Mouse (Mus musculus) left cerebral cortex, postnatal 10 days (tissue): ENCODE measurements at regions not wholly inside any gene's neighbourhood (a gene's known extent, or its start where the extent isn't known, plus 50 kb on each side); places are given as distances from the start of the nearest gene placed in this dataset.

Source experiments
- DNase-seq, 2 experiments: peaks; one replicate each; pipeline ENCODE4 v3.0.0; 2021 to 2022; ENCODE audit warnings: low spot score in 2 of 2, mixed read lengths in 1 of 2; ENCODE audit errors: extremely low spot score in 1 of 2
- intact Hi-C: fragments of 180-260 bp; cut with DNase I; formaldehyde crosslinking; loops from one replicate; pipeline ENCODE4 v1.15.1; 2025

DNA sequence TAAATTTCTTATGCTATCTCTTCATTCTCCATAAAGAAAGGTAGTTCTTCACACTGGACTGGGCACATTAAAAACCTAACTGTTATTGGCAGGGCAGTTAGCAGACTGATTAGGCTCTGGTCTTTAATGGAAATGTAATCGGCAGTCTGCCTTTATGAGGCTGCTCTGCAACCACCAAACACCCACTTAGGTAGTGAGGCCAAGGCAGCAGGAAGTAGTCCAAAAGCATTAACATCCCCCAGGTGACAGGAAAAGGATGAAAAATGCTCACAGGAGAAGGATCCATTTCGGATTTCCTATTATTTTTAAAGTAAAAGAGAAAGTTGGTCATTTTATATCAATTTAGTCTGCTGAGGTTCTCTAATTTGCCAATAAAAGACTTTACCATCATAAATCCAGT is 528.9 kb upstream of the Dppa4 start:
- intact Hi-C loops, result no loop called here
- DNase-seq, result no peak

DNA sequence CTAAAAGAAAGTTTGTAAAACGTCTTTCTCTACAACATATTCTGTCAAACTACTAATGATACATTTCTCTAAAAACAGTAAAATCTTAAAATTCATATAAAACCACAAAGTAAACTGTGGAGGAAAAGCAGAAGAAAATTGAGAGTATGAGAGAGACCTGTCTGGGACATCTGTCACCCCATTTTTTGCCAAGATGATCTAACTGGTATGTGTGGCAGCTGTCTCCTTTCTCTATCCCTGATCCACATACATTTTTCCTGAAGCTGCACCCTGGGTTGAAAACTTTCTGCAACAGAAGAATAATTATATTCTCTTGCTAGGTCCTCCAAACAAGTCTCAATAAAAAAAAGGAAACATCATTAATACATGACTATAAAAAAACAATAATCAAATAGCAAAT is 525.2 kb upstream of the Dppa4 start:
- DNase-seq, result no peak
- intact Hi-C loops, result no loop called here

DNA sequence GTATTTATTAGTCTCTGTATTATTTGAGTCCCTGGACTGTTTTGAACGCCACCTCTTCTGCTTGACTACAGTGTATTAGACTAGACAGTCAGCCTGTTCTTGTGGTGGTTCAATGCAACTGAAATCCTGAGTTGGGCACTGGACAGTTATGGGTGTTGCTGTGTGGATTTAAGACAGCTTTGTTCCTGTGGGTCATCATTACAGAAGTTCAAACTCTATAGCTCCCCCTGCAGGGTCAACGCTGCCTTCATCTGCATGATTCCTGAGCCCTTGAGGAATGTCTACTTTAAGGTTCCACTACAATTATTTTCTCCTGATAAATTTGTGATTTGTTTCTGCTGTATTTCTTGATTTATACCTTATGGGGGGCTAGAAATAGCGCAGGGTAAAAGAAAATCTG is 517.8 kb upstream of the Dppa4 start:
- intact Hi-C loops, result no loop called here
- DNase-seq, result peak in 1 of 2 experiments; percentile 17

DNA sequence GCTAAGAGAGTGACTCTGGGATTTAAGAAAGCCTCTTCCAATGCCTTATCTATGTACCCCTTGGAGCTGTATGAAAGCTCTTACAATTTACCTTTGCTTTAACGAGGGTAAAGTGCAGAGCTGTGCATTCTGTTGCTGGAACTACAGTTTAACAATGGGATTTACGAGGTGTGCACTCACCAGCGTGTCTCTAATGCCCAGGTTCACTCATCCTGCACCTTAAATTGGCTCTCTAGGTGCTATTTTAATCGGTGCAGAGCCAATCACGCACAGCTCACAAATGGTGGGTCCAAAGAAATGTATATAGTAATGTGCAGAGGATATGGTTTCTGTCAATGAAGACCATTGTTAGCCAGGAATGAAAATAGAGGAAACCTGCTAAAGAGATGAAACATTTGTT is 495.0 kb upstream of the Dppa4 start:
- no peak for DNase-seq
- intact Hi-C loops, result no loop called here

DNA sequence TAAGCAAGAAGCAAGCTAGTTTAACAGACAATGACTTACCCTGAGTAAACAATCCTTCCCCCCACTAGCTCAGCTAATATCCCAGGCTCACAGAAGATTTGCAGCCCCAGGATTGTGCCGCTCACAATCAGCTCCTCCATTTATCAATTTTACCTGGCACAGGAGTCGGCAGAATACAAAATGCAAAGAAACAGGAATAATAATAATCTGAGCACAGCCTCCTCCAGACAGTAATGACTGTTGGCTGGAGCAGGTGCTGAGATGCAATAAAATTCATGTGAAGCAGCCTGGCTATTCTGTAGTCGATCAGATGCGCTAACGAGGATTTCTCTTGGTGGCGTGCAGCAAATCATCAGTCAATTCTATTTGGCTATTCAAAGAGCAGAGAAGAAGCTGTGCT is 492.9 kb upstream of the Dppa4 start:
- intact Hi-C loops, result no loop called here
- DNase-seq, result no peak

DNA sequence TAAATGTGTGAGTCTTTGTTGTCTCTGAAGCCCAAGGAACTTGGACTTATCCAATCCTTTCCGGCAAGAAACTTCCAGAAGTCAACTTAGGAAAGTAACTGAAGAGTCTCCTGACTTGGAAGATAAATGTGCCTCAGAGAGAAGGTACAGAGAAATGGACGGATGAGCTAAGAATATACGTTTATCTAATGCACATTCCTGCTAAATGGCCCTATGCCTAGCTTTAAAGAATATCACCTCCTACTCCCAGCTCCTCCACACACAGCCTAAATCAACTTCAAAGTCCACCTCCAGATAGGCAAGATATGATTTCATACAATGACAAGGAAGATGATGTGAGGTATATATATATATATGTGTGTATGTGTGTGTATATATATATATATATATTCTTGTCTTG is 492.1 kb upstream of the Dppa4 start:
- DNase-seq, result no peak
- intact Hi-C loops, result no loop called here

DNA sequence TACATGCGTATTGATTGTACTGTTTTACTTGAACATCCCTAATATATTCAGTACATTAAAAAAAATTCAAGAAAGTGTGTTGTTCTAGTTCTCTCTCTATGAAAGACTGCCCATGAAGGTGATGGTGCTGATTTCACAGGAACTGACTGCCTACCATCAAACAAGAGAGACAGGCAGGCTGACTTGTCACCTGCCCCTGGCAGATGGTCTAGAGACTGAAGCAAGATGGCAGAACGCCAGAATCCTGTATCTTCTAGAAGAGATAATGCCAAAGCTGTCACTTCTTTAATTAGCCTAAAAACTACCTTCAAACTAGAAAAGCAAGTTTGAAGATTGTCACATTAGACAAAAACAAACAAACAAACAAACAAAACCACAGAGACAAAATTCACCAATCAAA is 484.7 kb upstream of the Dppa4 start:
- intact Hi-C loops, result no loop called here
- DNase-seq, result no peak

DNA sequence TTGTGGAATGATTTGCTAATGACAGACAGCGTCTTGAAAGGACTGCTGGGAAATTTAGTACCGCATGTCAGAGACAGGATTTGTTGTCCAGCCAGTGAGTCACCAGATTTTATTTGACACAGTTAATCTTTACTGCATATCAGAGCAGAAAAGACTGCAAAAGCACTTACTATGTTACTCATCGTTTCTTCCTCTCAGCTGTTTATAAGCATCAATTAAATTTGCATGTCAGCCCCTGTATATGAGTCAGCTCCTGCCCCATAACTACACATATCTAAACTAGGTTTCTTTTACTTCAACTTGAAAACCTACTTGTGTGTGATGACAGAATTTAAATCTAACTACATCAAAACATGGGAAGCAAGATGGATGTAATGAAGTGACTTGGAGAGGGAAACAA is 440.4 kb upstream of the Dppa4 start:
- no peak for DNase-seq
- intact Hi-C loops, result no loop called here

DNA sequence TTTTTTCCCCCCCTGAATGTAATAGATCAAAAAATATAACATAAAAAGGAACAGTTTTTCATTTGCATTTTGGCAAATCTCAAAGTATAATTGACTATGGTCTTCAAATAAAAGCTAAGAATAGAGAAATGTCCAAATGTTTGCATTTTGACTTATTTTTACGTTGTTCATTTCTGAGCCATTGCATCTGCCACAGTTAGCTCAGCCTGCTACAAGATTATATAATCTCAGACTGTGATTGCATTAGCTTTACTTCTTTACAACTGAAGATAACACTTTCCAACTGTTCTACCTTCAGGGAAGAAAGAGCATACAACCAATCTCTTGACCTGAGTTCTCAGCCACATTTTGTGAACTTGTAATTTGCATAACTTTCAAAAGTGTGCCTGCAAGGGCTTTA is 431.9 kb upstream of the Dppa4 start:
- intact Hi-C loops, result no loop called here
- DNase-seq, result no peak

DNA sequence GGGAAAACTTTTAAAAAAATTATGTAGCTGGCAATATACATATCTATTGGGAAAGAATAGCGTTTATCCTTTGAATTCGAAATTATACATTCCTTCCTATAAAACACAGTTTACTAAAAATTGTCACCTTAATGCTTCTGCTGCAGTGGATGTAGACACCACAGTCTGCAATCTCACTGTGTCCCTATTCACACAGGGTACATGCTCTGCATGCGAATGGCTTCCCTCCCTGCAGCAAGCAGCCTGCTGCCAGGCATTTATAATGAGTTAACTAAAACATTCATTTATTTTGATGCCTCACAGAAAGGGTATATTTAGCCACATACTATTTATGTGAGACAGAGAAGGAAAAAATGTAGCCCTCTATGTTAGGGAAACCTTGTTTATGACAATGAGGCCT is 423.7 kb upstream of the Dppa4 start:
- intact Hi-C loops, result no loop called here
- no peak for DNase-seq

DNA sequence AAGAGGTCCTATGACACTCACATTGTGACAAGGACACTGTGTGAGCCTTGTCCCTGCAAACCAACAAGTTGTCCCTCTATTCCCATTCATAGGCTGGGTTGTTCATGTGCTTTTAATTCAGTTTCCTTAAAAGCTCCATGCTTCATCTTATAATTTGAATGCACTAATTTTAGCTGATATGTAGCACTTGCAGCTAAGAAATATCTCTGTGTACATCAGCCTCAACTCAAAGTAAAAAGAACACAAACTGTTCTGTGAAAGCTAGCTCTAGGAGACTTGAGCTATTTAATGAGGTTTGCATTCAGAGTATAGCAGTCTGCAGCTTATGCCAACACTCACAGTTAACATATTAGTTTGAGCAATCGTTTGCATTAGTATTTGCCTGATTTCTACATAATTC is 408.3 kb upstream of the Dppa4 start:
- no peak for DNase-seq
- intact Hi-C loops, result loop anchor here (10.0 kb wide), 1 partner anchor 1380 kb away; the partner anchor contains the start of gene Nectin3

DNA sequence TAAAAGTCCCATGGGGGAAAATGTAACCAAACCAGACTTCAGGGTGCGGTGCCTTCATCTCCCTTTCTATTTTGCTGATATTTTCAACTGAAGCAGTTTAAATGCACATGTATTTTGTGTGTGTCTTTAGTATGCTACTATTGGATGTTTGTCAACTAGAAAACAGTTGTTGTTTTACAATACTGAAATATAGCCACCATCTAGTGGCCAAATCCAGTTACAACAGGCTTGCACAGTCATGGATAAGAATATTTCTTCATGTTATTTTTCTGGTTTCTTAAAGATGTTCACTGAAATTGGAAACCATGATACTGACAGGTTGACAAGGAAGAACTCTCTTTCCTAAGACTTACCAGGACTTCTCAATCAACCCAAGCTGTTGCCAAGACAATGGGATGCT is 400.1 kb upstream of the Dppa4 start:
- intact Hi-C loops, result no loop called here
- peak in 1 of 2 experiments; percentile 31 for DNase-seq

DNA sequence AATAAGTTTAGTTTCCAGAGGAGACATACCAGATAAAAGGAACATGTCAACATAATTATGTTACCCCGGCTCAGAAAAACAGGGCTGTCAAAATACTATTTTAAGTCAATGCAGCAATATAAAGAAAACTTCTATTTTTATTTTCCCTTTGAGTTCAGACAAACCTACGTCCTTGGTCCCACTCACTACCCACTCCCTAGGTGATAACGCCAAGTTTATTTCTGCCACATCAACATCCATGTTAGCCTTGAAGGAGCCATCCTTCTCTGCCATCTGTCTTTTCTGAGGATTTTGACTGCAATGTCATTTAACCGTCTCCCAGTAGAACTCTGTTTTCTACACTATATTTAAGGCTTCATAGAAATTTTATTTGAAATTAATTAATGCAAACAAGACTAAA is 396.5 kb upstream of the Dppa4 start:
- DNase-seq, result no peak
- intact Hi-C loops, result no loop called here

DNA sequence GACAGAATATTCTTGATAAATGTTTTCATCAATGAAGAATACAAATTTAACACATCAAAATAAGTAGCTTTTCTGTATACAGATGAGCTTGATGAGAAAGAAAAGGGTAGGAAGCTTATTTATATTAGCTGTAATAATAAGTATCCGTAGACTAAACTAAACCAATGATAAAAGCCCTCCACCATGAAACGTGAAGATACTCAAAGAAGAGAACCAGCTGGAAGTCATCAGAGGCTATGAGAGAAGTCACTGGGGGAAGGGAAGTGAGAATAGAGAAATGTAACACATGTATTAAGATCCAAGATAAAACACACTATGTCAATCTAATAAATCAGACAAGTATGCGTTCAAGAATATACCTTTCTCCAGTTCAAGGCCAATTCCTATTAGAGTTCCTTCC is 382.7 kb upstream of the Dppa4 start:
- intact Hi-C loops, result no loop called here
- no peak for DNase-seq

DNA sequence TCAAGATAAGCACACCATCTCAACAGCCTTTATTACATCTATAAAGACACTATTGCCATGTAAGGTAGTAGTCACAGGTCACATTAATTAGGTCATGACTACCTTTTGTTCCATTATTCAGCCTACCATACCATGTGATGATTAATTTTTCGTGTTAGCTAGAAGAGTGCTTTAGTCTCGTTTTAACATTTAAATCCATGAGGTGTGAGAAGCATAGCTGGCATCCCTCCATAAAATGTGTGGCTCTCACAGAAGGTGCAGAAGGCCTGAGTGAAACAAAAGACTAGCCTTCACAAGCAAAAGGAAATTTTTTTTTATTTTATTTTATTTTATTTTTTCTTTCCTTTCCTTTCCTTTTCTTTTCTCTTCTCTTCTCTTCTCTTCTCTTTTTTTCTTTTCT is 345.5 kb upstream of the Dppa4 start:
- no peak for DNase-seq
- intact Hi-C loops, result no loop called here
